Mouse (Mus musculus): ENCODE data around the gene Trp53rkb.

- TF ChIP-seq CTCF (IDR thresholded peaks at IDR 0.05; ENCODE audit: low read depth) (no peak), EP300 (IDR thresholded peaks at IDR 0.05; ENCODE audit: low read depth) (no peak)
These were observed 17.2 kb downstream of the Trp53rkb start for GRCm38 (mm10) chr2:166809499-166809898.
